In genomic region chr19:5073028-5073427, GRCm38 (mm10) we compare ENCODE assay signal across 8 mouse cellular contexts. TPM values are rescaled to one million over a fixed set of nuclear protein-coding genes. Genes with fewer than 3 reads are reported as not detected.
DNase-seq lines count a peak whose midpoint lies in the region; ATAC-seq and TF ChIP-seq lines count a peak whose summit lies in the region.

No protein-coding gene starts in this region.

- no peak for TF ChIP-seq POLR2A in myocyte (IDR thresholded peaks at IDR 0.05; ENCODE audit: insufficient read length, low read depth)

- no peaks in the 10 kb centered on the region for H3K9me3 ChIP-seq in embryonic facial prominence, embryonic 13.5 days
- H3K9me3 ChIP-seq in hindbrain, embryonic 13.5 days = no peaks in the 10 kb centered on the region
- H3K9me3 ChIP-seq in liver, embryonic 12.5 days (replicated peaks) = no peaks in the 10 kb centered on the region

- H3ac ChIP-seq in myocyte (ENCODE audit: control insufficient read depth, insufficient read length) = no peak overlapping the region

- no peaks in the 10 kb centered on the region for H3K36me3 ChIP-seq in embryonic facial prominence, embryonic 13.5 days
- no peaks in the 10 kb centered on the region for H3K36me3 ChIP-seq in hindbrain, embryonic 13.5 days
- no peaks in the 10 kb centered on the region for H3K36me3 ChIP-seq in liver, embryonic 12.5 days
- H3K36me3 ChIP-seq in myocyte (ENCODE audit: control insufficient read depth, insufficient read depth) = no peaks in the 10 kb centered on the region

- DNase-seq in layer of hippocampus, adult 2 months (ENCODE audit: low spot score in 2 of 2) = no peak
- DNase-seq in layer of hippocampus, adult 8-10 months (ENCODE audit: low spot score in 2 of 2) = no peak
- DNase-seq in Muller cell, postnatal 12 days (ENCODE audit: inconsistent ontology term) = peak; percentile 55
- DNase-seq in layer of hippocampus, postnatal 14 days (ENCODE audit: low spot score in 2 of 2) = no peak

- no peak for ATAC-seq in embryonic facial prominence, embryonic 13.5 days (ENCODE audit: insufficient number of reproducible peaks, insufficient read depth, low FRiP score, low TSS enrichment, low read depth)
- ATAC-seq in hindbrain, embryonic 13.5 days (ENCODE audit: low FRiP score) = no peak
- ATAC-seq in liver, embryonic 12.5 days = peak; percentile 3; the same call in 1 of the 2 replicates

- H3K4me1 ChIP-seq in embryonic facial prominence, embryonic 13.5 days = peaks cover 49% of the 10 kb centered on the region
- peaks cover 40% of the 10 kb centered on the region for H3K4me1 ChIP-seq in hindbrain, embryonic 13.5 days (replicated peaks)
- peaks cover 51% of the 10 kb centered on the region for H3K4me1 ChIP-seq in liver, embryonic 12.5 days

- peak overlapping the region; percentile 74 for H3K4me2 ChIP-seq in embryonic facial prominence, embryonic 13.5 days
- H3K4me2 ChIP-seq in hindbrain, embryonic 13.5 days = peak overlapping the region; percentile 76
- peak overlapping the region; percentile 92 for H3K4me2 ChIP-seq in liver, embryonic 12.5 days
- peak overlapping the region; percentile 97 for H3K4me2 ChIP-seq in myocyte (ENCODE audit: low read depth)

- H3K9ac ChIP-seq in embryonic facial prominence, embryonic 13.5 days = peak overlapping the region; percentile 93; the same call in 1 of the 2 replicates
- H3K9ac ChIP-seq in hindbrain, embryonic 13.5 days = no peak overlapping the region
- H3K9ac ChIP-seq in liver, embryonic 12.5 days = peak overlapping the region; percentile 14; the same call in 1 of the 2 replicates

- H3K79me2 ChIP-seq in myocyte (ENCODE audit: control insufficient read depth, insufficient read depth) = no peaks in the 10 kb centered on the region

- under 1% methylated on average over 15 of the region's 15 CpGs for WGBS in embryonic facial prominence, embryonic 13.5 days
- WGBS in hindbrain, embryonic 13.5 days = 2% methylated on average over 15 of the region's 15 CpGs
- 2% methylated on average over 15 of the region's 15 CpGs for WGBS in liver, embryonic 12.5 days (ENCODE audit: insufficient replicate concordance)

- peak overlapping the region; percentile 8; the same call in 1 of the 2 replicates for H3K4me3 ChIP-seq in layer of hippocampus, adult 2 months
- peak overlapping the region; percentile 78 for H3K4me3 ChIP-seq in embryonic facial prominence, embryonic 13.5 days
- peak overlapping the region; percentile 7; the same call in 1 of the 2 replicates for H3K4me3 ChIP-seq in hindbrain, embryonic 13.5 days
- H3K4me3 ChIP-seq in liver, embryonic 12.5 days = peak overlapping the region; percentile 57
- H3K4me3 ChIP-seq in myocyte = peak overlapping the region; percentile 29

- peaks cover 13% of the 10 kb centered on the region for H3K27me3 ChIP-seq in embryonic facial prominence, embryonic 13.5 days
- peaks cover 56% of the 10 kb centered on the region for H3K27me3 ChIP-seq in hindbrain, embryonic 13.5 days
- H3K27me3 ChIP-seq in liver, embryonic 12.5 days (replicated peaks) = peaks cover 69% of the 10 kb centered on the region
- H3K27me3 ChIP-seq in myocyte (ENCODE audit: control insufficient read depth, insufficient read depth, insufficient read length) = no peaks in the 10 kb centered on the region

- peak; percentile 73 for TF ChIP-seq CTCF in layer of hippocampus, adult 2 months (conservative IDR thresholded peaks at IDR 0.05)

- no peak overlapping the region for H3K27ac ChIP-seq in layer of hippocampus, adult 2 months
- peak overlapping the region; percentile 99 for H3K27ac ChIP-seq in embryonic facial prominence, embryonic 13.5 days
- no peak overlapping the region for H3K27ac ChIP-seq in hindbrain, embryonic 13.5 days
- no peak overlapping the region for H3K27ac ChIP-seq in liver, embryonic 12.5 days

TF ChIP-seq in myocyte, 11 proteins besides CTCF, POLR2A, EP300 and RAD21:
- TF ChIP-seq TCF3 (IDR thresholded peaks at IDR 0.05; ENCODE audit: insufficient read length, low read depth) = no peak

RNA-seq across cellular contexts. Expression of gene Cd248, which starts 5.2 kb away (rescaled TPM):
- total RNA-seq in layer of hippocampus, adult 2 months (2021) = 1 to 10 TPM; 3.2 to 3.9 TPM
- 1 to 10 TPM; 3.7 to 5.6 (median 4.4) TPM for total RNA-seq in layer of hippocampus, adult 8-10 months (2022)
- polyA plus RNA-seq in embryonic facial prominence, embryonic 13.5 days (2015; fragmentation: Nextera tagmentation; extraction: Ambion mirVana) = 89.1 and 90.6 TPM in 2 replicates
- 19.1 and 20.4 TPM in 2 replicates for polyA plus RNA-seq in hindbrain, embryonic 13.5 days (2015; fragmentation: Nextera tagmentation; extraction: Ambion mirVana)
- 7.7 and 9.5 TPM in 2 replicates for polyA plus RNA-seq in liver, embryonic 12.5 days (2016; fragmentation: Nextera tagmentation; extraction: Ambion mirVana)
- 10.4 TPM for polyA plus RNA-seq in myocyte (2012; fragmentation: generic; extraction: Trizol)
- total RNA-seq in layer of hippocampus, postnatal 14 days (2021) = 1 to 10 TPM; 6.5 to 7.7 TPM

RNA-seq across cellular contexts. Expression of gene Tmem151a, which starts 12.3 kb away (rescaled TPM):
- 100 to 1,000 TPM; 112 to 114 TPM for total RNA-seq in layer of hippocampus, adult 2 months (2021)
- total RNA-seq in layer of hippocampus, adult 8-10 months (2022) = 100 to 1,000 TPM; 104 to 117 (median 106) TPM
- polyA plus RNA-seq in embryonic facial prominence, embryonic 13.5 days (2015; fragmentation: Nextera tagmentation; extraction: Ambion mirVana) = 2.6 and 4.6 TPM in 2 replicates
- 6.2 and 8.4 TPM in 2 replicates for polyA plus RNA-seq in hindbrain, embryonic 13.5 days (2015; fragmentation: Nextera tagmentation; extraction: Ambion mirVana)
- polyA plus RNA-seq in liver, embryonic 12.5 days (2016; fragmentation: Nextera tagmentation; extraction: Ambion mirVana) = 1.0 and 1.5 TPM in 2 replicates
- 10.1 TPM for polyA plus RNA-seq in myocyte (2012; fragmentation: generic; extraction: Trizol)
- total RNA-seq in layer of hippocampus, postnatal 14 days (2021) = 100 to 1,000 TPM; 133 to 135 TPM

RNA-seq across cellular contexts. Expression of gene Yif1a, which starts 15.3 kb away (rescaled TPM):
- 10 to 100 TPM; 23.3 to 23.5 TPM for total RNA-seq in layer of hippocampus, adult 2 months (2021)
- total RNA-seq in layer of hippocampus, adult 8-10 months (2022) = 10 to 100 TPM; 21.4 to 29.8 (median 25.9) TPM
- polyA plus RNA-seq in embryonic facial prominence, embryonic 13.5 days (2015; fragmentation: Nextera tagmentation; extraction: Ambion mirVana) = 72.4 and 87.2 TPM in 2 replicates
- 57.6 and 58.2 TPM in 2 replicates for polyA plus RNA-seq in hindbrain, embryonic 13.5 days (2015; fragmentation: Nextera tagmentation; extraction: Ambion mirVana)
- polyA plus RNA-seq in liver, embryonic 12.5 days (2016; fragmentation: Nextera tagmentation; extraction: Ambion mirVana) = 51.7 and 53.9 TPM in 2 replicates
- polyA plus RNA-seq in myocyte (2012; fragmentation: generic; extraction: Trizol) = 115 TPM
- 10 to 100 TPM; 25.8 to 28.0 TPM for total RNA-seq in layer of hippocampus, postnatal 14 days (2021)

RNA-seq across cellular contexts. Expression of gene Rin1, which starts 22.7 kb away (rescaled TPM):
- 100 to 1,000 TPM; 117 to 119 TPM for total RNA-seq in layer of hippocampus, adult 2 months (2021)
- total RNA-seq in layer of hippocampus, adult 8-10 months (2022) = 100 to 1,000 TPM in 1 of 4 experiments, 10 to 100 TPM in 3; 89.3 to 115 (median 96.8) TPM
- 0.99 and 1.5 TPM in 2 replicates for polyA plus RNA-seq in embryonic facial prominence, embryonic 13.5 days (2015; fragmentation: Nextera tagmentation; extraction: Ambion mirVana)
- polyA plus RNA-seq in hindbrain, embryonic 13.5 days (2015; fragmentation: Nextera tagmentation; extraction: Ambion mirVana) = 1.1 and 1.5 TPM in 2 replicates
- 0.50 and 0.92 TPM in 2 replicates for polyA plus RNA-seq in liver, embryonic 12.5 days (2016; fragmentation: Nextera tagmentation; extraction: Ambion mirVana)
- 63.9 TPM for polyA plus RNA-seq in myocyte (2012; fragmentation: generic; extraction: Trizol)
- 10 to 100 TPM; 68.7 to 72.6 TPM for total RNA-seq in layer of hippocampus, postnatal 14 days (2021)

RNA-seq across cellular contexts. Expression of gene Cnih2, which starts 25.3 kb away (rescaled TPM):
- total RNA-seq in layer of hippocampus, adult 2 months (2021) = 100 to 1,000 TPM; 614 to 642 TPM
- 100 to 1,000 TPM; 417 to 436 (median 422) TPM for total RNA-seq in layer of hippocampus, adult 8-10 months (2022)
- polyA plus RNA-seq in embryonic facial prominence, embryonic 13.5 days (2015; fragmentation: Nextera tagmentation; extraction: Ambion mirVana) = 50.6 and 60.1 TPM in 2 replicates
- polyA plus RNA-seq in hindbrain, embryonic 13.5 days (2015; fragmentation: Nextera tagmentation; extraction: Ambion mirVana) = 333 TPM in 2 replicates
- 3.5 and 3.8 TPM in 2 replicates for polyA plus RNA-seq in liver, embryonic 12.5 days (2016; fragmentation: Nextera tagmentation; extraction: Ambion mirVana)
- 1.6 TPM for polyA plus RNA-seq in myocyte (2012; fragmentation: generic; extraction: Trizol)
- total RNA-seq in layer of hippocampus, postnatal 14 days (2021) = 100 to 1,000 TPM; 783 to 856 TPM

Comparison
In these comparisons a context has a peak if more than half of its experiments do, and no peak if none do; other contexts are left out.
1. H3K4me3 ChIP-seq: peak in every context shown above with its lines; median percentile 78 in embryonic facial prominence, embryonic 13.5 days; 57 in liver, embryonic 12.5 days; 29 in myocyte; 8 in layer of hippocampus, adult 2 months; 7 in hindbrain, embryonic 13.5 days.